Mouse (Mus musculus): ENCODE data around the gene Cep295nl.

DNA sequence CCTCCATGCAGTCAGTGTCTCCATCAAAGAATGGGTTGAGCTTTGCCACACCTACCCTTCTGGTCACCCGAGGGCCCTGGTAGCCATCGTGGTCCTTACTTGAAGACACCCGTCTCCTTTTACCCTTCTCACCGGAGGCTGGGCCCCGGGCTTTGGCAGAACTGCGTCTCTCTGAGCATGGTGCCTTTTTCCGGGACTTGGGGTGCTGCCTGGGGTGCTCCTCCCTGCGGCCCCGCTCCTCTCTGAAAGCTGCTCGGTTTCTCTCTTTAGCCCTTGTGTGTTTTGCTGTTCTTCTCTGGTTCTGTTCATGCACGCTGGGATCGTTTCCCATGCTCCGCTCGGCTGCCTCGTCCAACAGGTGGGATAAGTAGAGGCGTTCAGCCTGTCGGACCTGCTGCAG, 8.9 kb downstream of the Cep295nl start:
- TF ChIP-seq REST (IDR thresholded peaks at IDR 0.05; ENCODE audit: insufficient read depth, insufficient read length) (no peak), MYOD1 (IDR thresholded peaks at IDR 0.05; ENCODE audit: control insufficient read depth in 1 of 3, insufficient read length in 2 of 3, low read depth in 2 of 3) (no peak), MYOG (IDR thresholded peaks at IDR 0.05; ENCODE audit: control insufficient read depth in 1 of 3, insufficient read depth in 1 of 3, insufficient read length in 2 of 3, low read depth in 2 of 3) (no peak), POLR2A (IDR thresholded peaks at IDR 0.05; ENCODE audit: insufficient read length, low read depth) (no peak), USF1 (IDR thresholded peaks at IDR 0.05; ENCODE audit: low read depth) (no peak), POLR2AphosphoS2 (IDR thresholded peaks at IDR 0.05; ENCODE audit: insufficient read length, low read depth) (no peak), E2F4 (IDR thresholded peaks at IDR 0.05; ENCODE audit: insufficient read depth) (no peak), CEBPB (IDR thresholded peaks at IDR 0.05; ENCODE audit: insufficient read depth, poor library complexity, severe bottlenecking) (no peak), TCF12 (IDR thresholded peaks at IDR 0.05; ENCODE audit: insufficient read depth, poor library complexity, severe bottlenecking) (no peak)

All from myocyte (in vitro differentiated cells).